Mouse (Mus musculus): ENCODE results near the gene Snx21.

- no peak for TF ChIP-seq POLR2A (IDR thresholded peaks at IDR 0.05; ENCODE audit: borderline replicate concordance, extremely low read depth, low read depth, low read length)
- no peak for TF ChIP-seq CTCF (IDR thresholded peaks at IDR 0.05; ENCODE audit: insufficient read depth, low read length)
Observed at GRCm38 (mm10) chr2:164831029-164831428, 45.4 kb downstream of the Snx21 start.
